Mouse (Mus musculus): ENCODE measurements around the gene Mt1.

DNA sequence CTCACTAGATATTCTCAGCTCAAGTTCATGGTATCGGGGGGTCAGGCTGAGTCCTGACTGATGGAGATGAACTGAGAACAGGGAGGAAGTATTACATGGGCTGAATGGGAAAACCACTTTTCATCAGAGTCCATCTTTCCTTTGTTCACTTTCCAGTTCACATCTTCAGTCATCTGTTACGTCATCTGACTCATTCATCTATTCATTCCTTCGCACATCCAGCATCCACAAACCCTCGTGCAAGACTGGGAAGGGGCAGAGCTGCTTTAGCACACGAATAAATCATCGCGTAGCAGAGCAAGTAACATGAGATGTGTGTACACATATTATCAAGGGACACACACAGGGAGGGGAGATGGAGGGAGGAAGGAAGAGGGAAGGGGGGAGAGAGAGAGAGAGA is 42.7 kb upstream of the Mt1 start:
- TF ChIP-seq CTCF (IDR thresholded peaks at IDR 0.05; ENCODE audit: control insufficient read depth, insufficient read depth, insufficient read length) (no peak), MYOG (IDR thresholded peaks at IDR 0.05; ENCODE audit: control insufficient read depth, extremely low read depth, insufficient read length) (no peak), MAX (IDR thresholded peaks at IDR 0.05) (no peak), USF1 (IDR thresholded peaks at IDR 0.05; ENCODE audit: low read depth) (no peak), MYOD1 (IDR thresholded peaks at IDR 0.05; ENCODE audit: control insufficient read depth, insufficient read length, low read depth) (no peak), FOSL1 (IDR thresholded peaks at IDR 0.05; ENCODE audit: insufficient read depth, low read length, poor library complexity, severe bottlenecking) (no peak)

Data from C2C12 (cell line).